Mouse (Mus musculus): ENCODE results near the gene Cd69.
A peak's percentile ranks its signal among the peaks of the same experiment; 100 is the strongest.

Cd69 gene

GRCm38 (mm10) chr6:129246992-129247391 lies 28.2 kb downstream of the Cd69 start:
- no peak for DNase-seq (ENCODE audit: low read depth)

- DNase-seq (ENCODE audit: low read depth) = no peak
Measured at GRCm38 (mm10) chr6:129245793-129246192, 29.4 kb downstream of the Cd69 start.

- no peak for DNase-seq (ENCODE audit: low read depth)
Measured at GRCm38 (mm10) chr6:129241907-129242306, 33.3 kb downstream of the Cd69 start.

GRCm38 (mm10) chr6:129241471-129241870 lies 33.8 kb downstream of the Cd69 start:
- no peak for DNase-seq (ENCODE audit: low read depth)

- no peak for DNase-seq (ENCODE audit: low read depth)
Measured at GRCm38 (mm10) chr6:129239564-129240248, 35.5 kb downstream of the Cd69 start.

GRCm38 (mm10) chr6:129238275-129239038 lies 36.8 kb downstream of the Cd69 start:
- no peak for DNase-seq (ENCODE audit: low read depth)

- peak; percentile 76 for DNase-seq (ENCODE audit: low read depth)
Measured at GRCm38 (mm10) chr6:129237350-129238274, 37.6 kb downstream of the Cd69 start.

- DNase-seq (ENCODE audit: low read depth) = no peak
Measured at GRCm38 (mm10) chr6:129236652-129237342, 38.4 kb downstream of the Cd69 start.

GRCm38 (mm10) chr6:129235855-129236461 lies 39.3 kb downstream of the Cd69 start:
- DNase-seq (ENCODE audit: low read depth) = no peak

GRCm38 (mm10) chr6:129234456-129235360 lies 40.5 kb downstream of the Cd69 start:
- DNase-seq (ENCODE audit: low read depth) = no peak

- no peak for DNase-seq (ENCODE audit: low read depth)
Measured at GRCm38 (mm10) chr6:129233955-129234369, 41.3 kb downstream of the Cd69 start.

GRCm38 (mm10) chr6:129233366-129233954 lies 41.8 kb downstream of the Cd69 start:
- no peak for DNase-seq (ENCODE audit: low read depth)

- DNase-seq (ENCODE audit: low read depth) = peak; percentile 71
Measured at GRCm38 (mm10) chr6:129232842-129233205, 42.4 kb downstream of the Cd69 start.

GRCm38 (mm10) chr6:129232005-129232841 lies 43.0 kb downstream of the Cd69 start:
- DNase-seq (ENCODE audit: low read depth) = no peak

- DNase-seq (ENCODE audit: low read depth) = no peak
Measured at GRCm38 (mm10) chr6:129229774-129230578, 45.3 kb downstream of the Cd69 start.

GRCm38 (mm10) chr6:129228935-129229773 lies 46.1 kb downstream of the Cd69 start:
- no peak for DNase-seq (ENCODE audit: low read depth)

- no peak for DNase-seq (ENCODE audit: low read depth)
Measured at GRCm38 (mm10) chr6:129225078-129225477, 50.2 kb downstream of the Cd69 start.
